Mouse (Mus musculus) stomach, embryonic 15.5 days (tissue): ENCODE results near the gene Elf4. TPM values are rescaled to one million over a fixed set of nuclear protein-coding genes. Genes with fewer than 3 reads are reported as not detected.
A peak's percentile ranks its signal among the peaks of the same experiment; 100 is the strongest.
"Not testable (repeated sequence)": the region's sequence is repeated elsewhere in the genome, so short reads cannot be mapped to it uniquely, and the experiment has no call there.

Experiments
- ATAC-seq: fragments of 200-750 bp; cut with Nextera tagmentation; 2 replicates; pipeline ENCODE4 v1.8.0; 2017; ENCODE audit warnings: low read depth, moderate number of reproducible peaks, moderate TSS enrichment; ENCODE audit not compliant: insufficient read depth, low FRiP score
- H3K27ac ChIP-seq: fragments of 300-500 bp; sonication (generic); 2 replicates; pipeline ENCODE4 v1.5.1; 2015; ENCODE audit warnings: mild to moderate bottlenecking, inconsistent platforms
- H3K27me3 ChIP-seq: fragments of 300-500 bp; sonication (generic); replicated peaks from 2 replicates; pipeline ENCODE4 v1.6.1; 2015; ENCODE audit warnings: inconsistent platforms
- H3K36me3 ChIP-seq: fragments of 300-500 bp; sonication (generic); 2 replicates; pipeline ENCODE4 v1.6.1; 2015; ENCODE audit warnings: inconsistent platforms
- H3K4me1 ChIP-seq: fragments of 300-500 bp; sonication (generic); 2 replicates; pipeline ENCODE4 v1.6.1; 2015; ENCODE audit warnings: inconsistent platforms
- H3K4me2 ChIP-seq: fragments of 300-500 bp; sonication (generic); 2 replicates; pipeline ENCODE4 v1.6.1; 2015; ENCODE audit warnings: mild to moderate bottlenecking, inconsistent platforms
- H3K4me3 ChIP-seq: fragments of 300-500 bp; sonication (generic); replicated peaks from 2 replicates; pipeline ENCODE4 v1.5.1; 2015; ENCODE audit warnings: inconsistent platforms
- H3K9ac ChIP-seq: fragments of 300-500 bp; sonication (generic); 2 replicates; pipeline ENCODE4 v1.6.1; 2015; ENCODE audit warnings: inconsistent platforms
- H3K9me3 ChIP-seq: fragments of 300-500 bp; sonication (generic); 2 replicates; pipeline ENCODE4 v1.6.1; 2016; ENCODE audit warnings: inconsistent platforms
- WGBS: fragments of 180-500 bp; shearing (Covaris S2); methylation state at CpG from one replicate; pipeline ENCODE4 v1.1.7; 2015; 5-methylcytosine and 5-hydroxymethylcytosine counted together
- polyA plus RNA-seq: library from polyadenylated mRNA; unstranded; fragments of >200 nt; fragmentation: Nextera tagmentation; extraction: Ambion mirVana; gene quantifications from 2 replicates; pipeline ENCODE4 v1.2.1, GENCODE M21; 2015

Elf4 gene
- polyA plus RNA-seq, 1 experiment from 2014 or later: 9.2 TPM

GRCm38 (mm10) chrX:48455018-48455417 lies 7.9 kb downstream of the Elf4 start:
- Histone ChIP-seq H3K4me1 (no peaks in the 10 kb centered on the region), H3K9me3 (no peaks in the 10 kb centered on the region), H3K4me3 (peak overlapping the region; percentile 59), H3K4me2 (peak overlapping the region; percentile 62), H3K36me3 (no peaks in the 10 kb centered on the region), H3K9ac (no peak overlapping the region), H3K27ac (0 out of 2 replicates have a peak overlapping the region, but pooled peaks have one; percentile 68), H3K27me3 (no peaks in the 10 kb centered on the region)
- WGBS: 31% methylated on average over 9 of the region's 9 CpGs
- no peak for ATAC-seq

GRCm38 (mm10) chrX:48454495-48454878 lies 8.4 kb downstream of the Elf4 start:
- Histone ChIP-seq H3K4me3 (peak overlapping the region; percentile 59), H3K27me3 (no peaks in the 10 kb centered on the region), H3K9ac (peak overlapping the region; percentile 9; the same call in 1 of the 2 replicates), H3K36me3 (no peaks in the 10 kb centered on the region), H3K4me2 (peak overlapping the region; percentile 62), H3K9me3 (no peaks in the 10 kb centered on the region), H3K27ac (peak overlapping the region; percentile 68), H3K4me1 (no peaks in the 10 kb centered on the region)
- peak; percentile 56 for ATAC-seq
- 16% methylated on average over 20 of the region's 21 CpGs for whole genome bisulfite sequencing

GRCm38 (mm10) chrX:48453736-48454494 lies 9.0 kb downstream of the Elf4 start:
- peak overlapping the region; percentile 84 for H3K27ac ChIP-seq
- no peaks in the 10 kb centered on the region for H3K36me3 ChIP-seq
- H3K9ac ChIP-seq: peak overlapping the region; percentile 50
- WGBS: 23% methylated on average over 44 of the region's 91 CpGs
- peak overlapping the region; percentile 62 for H3K4me2 ChIP-seq
- ATAC-seq: peak; percentile 86
- H3K4me3 ChIP-seq: peak overlapping the region; percentile 59
- no peaks in the 10 kb centered on the region for H3K27me3 ChIP-seq
- no peaks in the 10 kb centered on the region for H3K4me1 ChIP-seq
- H3K9me3 ChIP-seq: no peaks in the 10 kb centered on the region

GRCm38 (mm10) chrX:48452931-48453673 lies 9.8 kb downstream of the Elf4 start:
- 19% methylated on average over 69 of the region's 71 CpGs for WGBS
- H3K9me3 ChIP-seq: no peaks in the 10 kb centered on the region
- peak; percentile 17; the same call in 1 of the 2 replicates for ATAC-seq
- peak overlapping the region; percentile 59 for H3K4me3 ChIP-seq
- H3K27me3 ChIP-seq: no peaks in the 10 kb centered on the region
- H3K27ac ChIP-seq: peak overlapping the region; percentile 84
- peak overlapping the region; percentile 50 for H3K9ac ChIP-seq
- no peaks in the 10 kb centered on the region for H3K36me3 ChIP-seq
- H3K4me2 ChIP-seq: peak overlapping the region; percentile 62
- no peaks in the 10 kb centered on the region for H3K4me1 ChIP-seq

DNA sequence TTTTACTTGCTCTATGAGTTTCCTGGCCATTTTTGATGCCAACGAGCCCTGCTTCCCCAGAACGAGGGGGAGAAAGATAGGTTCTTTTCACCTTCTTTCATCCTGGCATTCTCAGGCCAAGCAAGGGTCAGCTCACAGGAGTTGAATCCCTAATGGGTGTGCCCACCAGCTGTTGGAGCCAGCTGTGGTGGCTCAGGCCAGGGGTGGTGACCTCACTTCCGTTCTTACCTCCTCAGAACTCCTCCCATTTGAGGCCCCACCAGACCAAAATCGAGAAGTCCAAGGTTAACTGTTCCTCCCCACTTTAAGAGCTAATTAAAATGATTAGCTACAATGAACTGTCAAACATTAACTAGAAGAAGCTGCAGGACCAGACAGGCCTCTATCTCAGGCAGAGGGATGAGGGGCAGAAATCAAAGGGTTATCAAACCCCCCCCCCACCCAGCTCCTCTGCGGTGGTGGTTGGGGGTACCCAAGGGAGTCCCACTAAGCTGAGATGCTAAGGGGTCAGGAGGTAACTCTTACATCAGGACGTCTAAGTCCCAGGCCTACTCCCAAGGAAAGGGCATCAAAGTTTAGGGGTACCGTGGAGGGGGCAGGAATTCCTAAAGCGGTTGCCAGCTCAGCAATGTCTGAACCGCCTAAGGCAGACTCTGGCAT lies 10.6 kb downstream of the Elf4 start:
- no peak for ATAC-seq
- peak overlapping the region; percentile 62 for H3K4me2 ChIP-seq
- H3K4me3 ChIP-seq: peak overlapping the region; percentile 59
- no peak overlapping the region for H3K9ac ChIP-seq
- H3K4me1 ChIP-seq: no peaks in the 10 kb centered on the region
- H3K9me3 ChIP-seq: no peaks in the 10 kb centered on the region
- no peaks in the 10 kb centered on the region for H3K36me3 ChIP-seq
- no peaks in the 10 kb centered on the region for H3K27me3 ChIP-seq
- WGBS: 30% methylated on average over 9 of the region's 9 CpGs
- peak overlapping the region; percentile 84; the same call in 1 of the 2 replicates for H3K27ac ChIP-seq

- no peak for ATAC-seq
- H3K36me3 ChIP-seq: no peaks in the 10 kb centered on the region
- no peak overlapping the region for H3K4me3 ChIP-seq
- no peaks in the 10 kb centered on the region for H3K27me3 ChIP-seq
- WGBS: 46% methylated on average over 10 of the region's 10 CpGs
- H3K4me1 ChIP-seq: no peaks in the 10 kb centered on the region
- peak overlapping the region; percentile 23; the same call in 1 of the 2 replicates for H3K4me2 ChIP-seq
- no peak overlapping the region for H3K9ac ChIP-seq
- H3K9me3 ChIP-seq: no peaks in the 10 kb centered on the region
- H3K27ac ChIP-seq: no peak overlapping the region
Measured at GRCm38 (mm10) chrX:48449646-48450045, 13.3 kb downstream of the Elf4 start.

DNA sequence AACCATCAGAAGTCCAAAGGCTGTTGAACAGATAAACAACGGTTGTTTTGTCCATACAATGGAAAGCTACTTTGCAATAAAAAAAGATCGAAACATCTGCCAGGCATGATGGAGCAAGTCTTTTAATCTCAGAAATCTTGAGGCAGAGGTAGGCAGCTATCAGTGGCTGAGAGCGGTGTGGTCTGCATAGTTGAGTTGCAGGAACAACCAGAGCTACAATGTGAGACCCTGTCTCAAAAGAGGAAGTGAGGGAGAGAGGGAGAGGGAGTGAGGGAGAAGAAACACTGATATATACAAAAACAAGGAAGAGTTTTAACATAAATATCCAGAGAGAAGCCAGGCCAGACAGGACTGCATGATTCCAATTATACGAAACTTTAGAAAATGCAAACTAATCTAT lies 18.3 kb downstream of the Elf4 start:
- no peak overlapping the region for H3K9ac ChIP-seq
- ATAC-seq: no peak
- H3K4me2 ChIP-seq: no peak overlapping the region
- no peak overlapping the region for H3K27ac ChIP-seq
- no peaks in the 10 kb centered on the region for H3K4me1 ChIP-seq
- no peaks in the 10 kb centered on the region for H3K27me3 ChIP-seq
- WGBS: 67% methylated on average over 4 of the region's 4 CpGs
- no peaks in the 10 kb centered on the region for H3K9me3 ChIP-seq
- H3K4me3 ChIP-seq: no peak overlapping the region
- H3K36me3 ChIP-seq: no peaks in the 10 kb centered on the region

- no peak overlapping the region for H3K9ac ChIP-seq
- no peaks in the 10 kb centered on the region for H3K9me3 ChIP-seq
- H3K27me3 ChIP-seq: no peaks in the 10 kb centered on the region
- no peak overlapping the region for H3K4me3 ChIP-seq
- H3K27ac ChIP-seq: no peak overlapping the region
- H3K4me1 ChIP-seq: no peaks in the 10 kb centered on the region
- no peaks in the 10 kb centered on the region for H3K36me3 ChIP-seq
- H3K4me2 ChIP-seq: no peak overlapping the region
- ATAC-seq: no peak
- 63% methylated on average over 7 of the region's 7 CpGs for WGBS
Measured at GRCm38 (mm10) chrX:48441954-48442353, 21.0 kb downstream of the Elf4 start.

- no peak overlapping the region for H3K27ac ChIP-seq
- 84% methylated on average over 6 of the region's 6 CpGs for WGBS
- no peaks in the 10 kb centered on the region for H3K9me3 ChIP-seq
- no peak overlapping the region for H3K4me2 ChIP-seq
- no peak for ATAC-seq
- no peak overlapping the region for H3K4me3 ChIP-seq
- no peak overlapping the region for H3K9ac ChIP-seq
- H3K27me3 ChIP-seq: no peaks in the 10 kb centered on the region
- no peaks in the 10 kb centered on the region for H3K4me1 ChIP-seq
- H3K36me3 ChIP-seq: no peaks in the 10 kb centered on the region
Measured at GRCm38 (mm10) chrX:48441548-48441947, 21.4 kb downstream of the Elf4 start.

- 43% methylated on average over 4 of the region's 4 CpGs for WGBS
- no peak overlapping the region for H3K4me2 ChIP-seq
- no peaks in the 10 kb centered on the region for H3K36me3 ChIP-seq
- H3K9me3 ChIP-seq: no peaks in the 10 kb centered on the region
- no peaks in the 10 kb centered on the region for H3K4me1 ChIP-seq
- H3K27ac ChIP-seq: 0 out of 2 replicates have a peak overlapping the region, but pooled peaks have one; percentile 7
- H3K9ac ChIP-seq: no peak overlapping the region
- H3K27me3 ChIP-seq: no peaks in the 10 kb centered on the region
- H3K4me3 ChIP-seq: no peak overlapping the region
- ATAC-seq: peak; percentile 69; the same call in 1 of the 2 replicates
Measured at GRCm38 (mm10) chrX:48439036-48439435, 23.9 kb downstream of the Elf4 start.

DNA sequence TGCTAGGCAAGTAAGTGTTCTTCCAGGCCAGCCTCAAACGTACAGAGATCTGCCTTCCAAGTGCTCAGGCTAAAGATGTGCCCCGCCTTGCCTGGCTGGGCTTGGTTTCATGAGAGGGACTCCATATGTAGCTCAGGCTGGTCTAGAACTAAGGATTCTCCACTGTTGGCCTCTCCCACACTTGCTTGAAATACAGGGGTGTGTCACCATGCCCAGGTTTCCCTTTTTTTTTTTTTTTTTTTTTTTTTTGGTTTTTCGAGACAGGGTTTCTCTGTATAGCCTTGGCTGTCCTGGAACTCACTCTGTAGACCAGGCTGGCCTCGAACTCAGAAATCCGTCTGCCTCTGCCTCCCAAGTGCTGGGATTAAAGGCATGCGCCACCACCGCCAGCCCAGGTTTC lies 26.9 kb downstream of the Elf4 start:
- H3K4me3 ChIP-seq, H3K27me3 ChIP-seq, H3K9ac ChIP-seq, H3K9me3 ChIP-seq, H3K4me1 ChIP-seq, H3K4me2 ChIP-seq, H3K36me3 ChIP-seq, ATAC-seq, H3K27ac ChIP-seq: not testable (repeated sequence)
- 80% methylated on average over 7 of the region's 7 CpGs for WGBS
